Mouse (Mus musculus): Measurements from ENCODE around the gene Fam84a.

DNA sequence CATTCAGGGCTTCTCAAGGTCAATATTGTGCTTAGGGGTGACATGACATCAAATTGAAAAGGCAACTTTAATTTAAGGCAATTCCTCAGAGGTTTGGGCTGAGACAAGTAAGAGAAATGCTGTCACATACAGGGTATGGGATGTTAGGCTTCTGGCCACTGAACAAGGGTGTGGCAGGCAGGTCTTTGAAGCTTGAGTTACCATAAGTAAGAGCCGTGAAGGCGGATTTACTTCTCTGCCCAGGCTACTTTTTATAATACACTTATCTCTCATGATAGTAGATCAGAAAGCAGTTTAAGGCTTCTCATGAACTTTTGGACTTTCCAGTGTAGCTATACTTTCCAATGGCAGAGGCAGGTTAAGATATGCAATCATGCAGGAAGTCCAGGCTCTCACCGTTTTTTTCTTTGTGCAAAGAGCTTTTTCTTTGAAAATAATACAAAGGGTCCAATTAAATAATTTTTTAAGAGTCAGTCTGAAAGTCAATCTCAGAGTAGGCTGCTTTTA is 34.9 kb upstream of the Fam84a start:
- TF ChIP-seq HCFC1 (IDR thresholded peaks at IDR 0.05; ENCODE audit: borderline replicate concordance, insufficient read depth, low read length) (no peak), CHD2 (IDR thresholded peaks at IDR 0.05; ENCODE audit: low read depth, low read length) (no peak)
